Mouse (Mus musculus): ENCODE results near the gene Slc7a3. TPM values are rescaled to one million over a fixed set of nuclear protein-coding genes. Genes with fewer than 3 reads are reported as not detected.

Slc7a3 gene
- polyA plus RNA-seq (2012; rRNA removed; ENCODE audit: low replicate concordance) = 0.41 and 2.6 TPM in 2 replicates

GRCm38 (mm10) chrX:101085920-101086319 lies at the start of gene Slc7a3:
Slc7a3 (minus strand) TSS chrX:101086020.

GRCm38 (mm10) chrX:101059541-101059940 lies 26.3 kb downstream of the Slc7a3 start, which contains the start of gene Tex11:
Tex11 (minus strand) TSS chrX:101059667.

Other genes with a start within 250 kb of the Slc7a3 start
- gene Tex11, start 26.4 kb downstream of the Slc7a3 start, polyA plus RNA-seq (2012; rRNA removed; ENCODE audit: low replicate concordance) = not detected in 2 replicates
- gene Snx12, start 136.5 kb upstream of the Slc7a3 start, polyA plus RNA-seq (2012; rRNA removed; ENCODE audit: low replicate concordance) = 7.3 and 13.9 TPM in 2 replicates
- 27.4 and 30.8 TPM in 2 replicates for gene Foxo4, start 168.5 kb upstream of the Slc7a3 start, polyA plus RNA-seq (2012; rRNA removed; ENCODE audit: low replicate concordance)
- gene Gm614, start 178.0 kb upstream of the Slc7a3 start, polyA plus RNA-seq (2012; rRNA removed; ENCODE audit: low replicate concordance) = not detected in 2 replicates
- 5.3 and 11.3 TPM in 2 replicates for gene Il2rg, start 182.2 kb upstream of the Slc7a3 start, polyA plus RNA-seq (2012; rRNA removed; ENCODE audit: low replicate concordance)
- gene Gm20489, start 183.0 kb upstream of the Slc7a3 start, polyA plus RNA-seq (2012; rRNA removed; ENCODE audit: low replicate concordance) = not detected in 2 replicates
- gene Med12, start 188.0 kb upstream of the Slc7a3 start, polyA plus RNA-seq (2012; rRNA removed; ENCODE audit: low replicate concordance) = 92.3 and 204 TPM in 2 replicates
- 0.04 and 0.15 TPM in 2 replicates for gene Nlgn3, start 213.1 kb upstream of the Slc7a3 start, polyA plus RNA-seq (2012; rRNA removed; ENCODE audit: low replicate concordance)

Measured in duodenum, adult 2 months (tissue).